Mouse (Mus musculus): ENCODE data around the gene Hpcal1. TPM values are rescaled to one million over a fixed set of nuclear protein-coding genes. Genes with fewer than 3 reads are reported as not detected.

The Hpcal1 gene
- polyA plus RNA-seq, 1 experiment from 2014 or later = 25.4 TPM

DNA sequence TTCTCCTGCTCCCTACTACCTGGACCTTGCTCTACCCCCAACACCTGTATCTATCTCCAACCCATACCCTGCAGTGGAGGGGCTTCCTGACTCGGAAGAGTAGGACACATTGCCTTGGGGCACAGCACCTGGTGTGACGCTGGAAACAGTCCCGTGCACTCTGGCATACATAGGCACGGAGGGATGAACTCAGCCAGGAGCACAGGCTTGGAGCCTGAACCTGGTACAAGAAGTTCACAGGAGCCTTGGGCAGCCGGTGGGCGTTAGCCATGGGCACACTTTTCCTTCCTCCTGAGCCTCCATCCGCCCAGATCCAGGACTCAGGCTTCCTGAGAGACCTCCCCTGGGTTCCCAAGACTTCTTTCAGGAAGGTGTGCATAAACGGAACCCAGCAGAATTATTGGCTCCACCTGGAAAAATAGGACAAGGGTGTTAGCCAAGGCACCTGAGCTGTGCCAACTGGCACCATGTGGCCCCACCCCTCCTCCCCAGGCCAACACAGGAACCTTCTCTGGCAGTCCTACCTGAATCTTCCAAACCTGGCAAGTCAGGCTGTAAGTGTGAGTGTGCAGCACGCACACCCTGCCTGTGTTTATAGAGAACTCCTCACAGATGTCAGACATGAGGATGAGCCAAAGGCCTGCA is 26.5 kb upstream of the Hpcal1 start:
- 82% methylated on average over 9 of the region's 9 CpGs for WGBS
- DNase-seq (ENCODE audit: low spot score) = no peak

DNA sequence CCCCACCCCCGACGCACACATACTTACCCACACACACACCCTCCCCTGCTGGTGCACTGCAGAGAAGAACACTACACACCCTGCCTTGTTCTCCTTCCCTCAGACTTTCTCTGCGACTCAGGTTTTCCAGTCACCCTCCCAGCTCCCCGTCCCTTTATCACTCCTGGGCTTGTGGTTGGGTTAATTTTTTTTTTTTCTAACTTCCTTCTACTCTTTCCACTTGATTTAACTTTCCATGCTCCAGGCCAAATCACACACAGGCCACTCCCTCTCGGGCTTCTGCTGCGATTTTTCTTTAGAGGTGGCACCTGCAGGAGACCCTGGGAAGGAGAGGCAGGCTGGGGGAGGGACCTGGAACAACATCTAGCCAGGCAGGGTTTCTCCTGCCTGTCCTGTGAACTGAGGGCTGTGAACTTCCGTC is 24.7 kb upstream of the Hpcal1 start:
- H3K36me3 ChIP-seq = no peaks in the 10 kb centered on the region
- H3K9me3 ChIP-seq = no peaks in the 10 kb centered on the region
- 53% methylated on average over 7 of the region's 7 CpGs for WGBS
- no peak overlapping the region for H3K27ac ChIP-seq
- DNase-seq (ENCODE audit: low spot score) = no peak
- H3K4me1 ChIP-seq = 0 out of 2 replicates have a peak, but pooled peaks cover 6% of the 10 kb centered on the region
- H3K4me3 ChIP-seq = no peak overlapping the region
- no peaks in the 10 kb centered on the region for H3K27me3 ChIP-seq (ENCODE audit: insufficient read depth, poor library complexity, severe bottlenecking)

More for the DNA sequence above, 26.5 kb upstream of the Hpcal1 start:
- Histone ChIP-seq H3K27ac (no peak overlapping the region), H3K9me3 (no peaks in the 10 kb centered on the region), H3K4me1 (0 out of 2 replicates have a peak, but pooled peaks cover 6% of the 10 kb centered on the region), H3K27me3 (ENCODE audit: insufficient read depth, poor library complexity, severe bottlenecking) (no peaks in the 10 kb centered on the region), H3K4me3 (no peak overlapping the region), H3K36me3 (no peaks in the 10 kb centered on the region)

DNA sequence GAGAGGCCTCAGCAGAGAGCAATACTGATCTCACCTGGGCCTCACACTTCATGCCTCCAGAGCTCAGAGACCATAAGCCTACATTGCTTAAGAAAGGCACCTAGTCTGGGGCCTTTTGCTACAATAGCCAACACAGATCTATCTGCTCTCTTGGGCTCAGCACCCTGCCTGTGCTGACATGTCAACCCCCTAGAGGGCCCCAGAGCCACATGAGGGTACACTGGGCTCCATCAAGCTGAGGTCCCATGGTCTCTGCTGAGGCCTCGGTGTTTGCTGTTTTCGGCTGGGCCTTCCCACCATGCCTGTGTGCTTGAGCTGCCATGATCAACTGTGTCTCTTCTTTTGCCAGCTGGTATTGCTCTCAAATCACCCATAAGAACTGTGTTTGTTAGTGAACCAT is 24.0 kb upstream of the Hpcal1 start:
- Histone ChIP-seq H3K27me3 (ENCODE audit: insufficient read depth, poor library complexity, severe bottlenecking) (no peaks in the 10 kb centered on the region), H3K27ac (no peak overlapping the region), H3K36me3 (no peaks in the 10 kb centered on the region), H3K9me3 (no peaks in the 10 kb centered on the region), H3K4me1 (0 out of 2 replicates have a peak, but pooled peaks cover 3% of the 10 kb centered on the region), H3K4me3 (no peak overlapping the region)
- DNase-seq (ENCODE audit: low spot score) = no peak
- WGBS = 78% methylated on average over 2 of the region's 2 CpGs

DNA sequence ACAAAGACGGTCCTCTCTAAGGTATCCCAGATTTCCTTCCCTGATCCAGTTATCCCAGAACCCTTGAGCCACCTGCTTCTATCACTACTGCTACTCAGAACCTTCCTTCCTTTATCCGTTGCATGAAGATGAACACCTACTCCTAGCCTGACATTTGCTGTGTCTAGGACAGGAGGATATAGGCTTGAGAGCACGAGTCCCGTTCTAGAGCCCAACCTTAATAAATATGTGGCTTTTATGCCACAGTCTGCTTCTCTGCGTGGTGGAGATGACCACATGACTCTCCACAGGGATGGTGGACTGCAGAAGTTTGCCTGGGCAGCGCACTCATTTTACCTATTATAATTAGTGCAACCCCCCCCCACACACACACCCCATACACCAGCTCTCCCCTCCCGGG is 16.9 kb upstream of the Hpcal1 start:
- WGBS = 56% methylated on average over 7 of the region's 7 CpGs
- DNase-seq (ENCODE audit: low spot score) = no peak

DNA sequence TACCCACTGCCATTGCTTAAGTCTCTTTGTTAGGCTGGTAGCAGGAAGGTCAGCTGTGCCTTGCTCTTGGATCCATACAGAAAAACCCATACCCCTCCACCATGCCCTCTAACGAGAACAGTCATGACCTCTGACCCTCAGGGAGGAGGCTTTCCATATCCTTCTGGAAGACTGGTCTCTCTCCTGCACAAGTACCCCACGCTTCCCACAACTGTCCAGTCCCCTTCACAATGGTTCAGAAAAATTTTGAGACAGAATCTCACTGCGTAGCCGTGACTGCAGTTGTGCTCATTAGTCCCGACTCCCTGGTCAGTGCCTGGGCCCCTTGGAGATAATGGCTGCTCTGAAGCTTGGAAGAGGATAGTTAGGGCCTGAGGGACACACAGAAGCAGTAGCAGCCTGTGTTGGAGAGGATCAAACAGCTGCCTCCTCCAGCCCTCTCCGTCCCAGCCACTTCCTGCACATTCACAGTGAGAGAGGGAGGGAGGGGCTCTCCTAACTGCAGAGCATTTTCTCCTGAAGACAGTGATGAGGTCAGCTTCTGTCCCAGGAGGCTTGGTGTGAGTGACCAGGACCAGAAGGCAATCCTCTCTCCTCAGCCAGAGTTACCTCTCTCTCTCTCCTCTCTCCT is 16.4 kb upstream of the Hpcal1 start:
- Histone ChIP-seq H3K27me3 (ENCODE audit: insufficient read depth, poor library complexity, severe bottlenecking) (no peaks in the 10 kb centered on the region), H3K36me3 (no peaks in the 10 kb centered on the region), H3K4me3 (no peak overlapping the region), H3K9me3 (no peaks in the 10 kb centered on the region), H3K27ac (no peak overlapping the region; the same call in 1 of the 2 replicates), H3K4me1 (peaks cover 13% of the 10 kb centered on the region)
- WGBS = 41% methylated on average over 6 of the region's 6 CpGs
- DNase-seq (ENCODE audit: low spot score) = no peak

More for the DNA sequence above, 16.9 kb upstream of the Hpcal1 start:
- H3K4me3 ChIP-seq = no peak overlapping the region
- no peaks in the 10 kb centered on the region for H3K9me3 ChIP-seq
- H3K27ac ChIP-seq = no peak overlapping the region
- H3K27me3 ChIP-seq (ENCODE audit: insufficient read depth, poor library complexity, severe bottlenecking) = no peaks in the 10 kb centered on the region
- H3K36me3 ChIP-seq = no peaks in the 10 kb centered on the region
- H3K4me1 ChIP-seq = peaks cover 13% of the 10 kb centered on the region

DNA sequence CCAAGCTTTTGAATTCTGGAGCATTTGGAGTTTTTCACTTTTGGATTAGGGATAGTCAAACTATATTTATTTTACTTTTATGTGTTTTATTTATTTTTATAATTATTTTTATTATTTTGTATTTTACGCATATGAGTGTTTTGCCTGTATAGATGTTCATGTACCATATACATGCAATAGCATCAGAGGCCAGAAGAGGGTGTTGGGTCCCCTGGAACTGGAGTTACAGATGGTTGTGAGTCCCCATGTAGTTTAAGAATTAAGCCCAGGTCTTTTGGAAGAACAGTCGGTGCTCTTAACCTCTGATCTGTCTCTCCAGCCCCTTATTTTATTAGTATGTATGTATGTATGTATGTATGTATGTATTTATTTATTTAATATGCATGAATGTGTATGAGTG is 12.9 kb upstream of the Hpcal1 start:
- no peak for DNase-seq (ENCODE audit: low spot score)

DNA sequence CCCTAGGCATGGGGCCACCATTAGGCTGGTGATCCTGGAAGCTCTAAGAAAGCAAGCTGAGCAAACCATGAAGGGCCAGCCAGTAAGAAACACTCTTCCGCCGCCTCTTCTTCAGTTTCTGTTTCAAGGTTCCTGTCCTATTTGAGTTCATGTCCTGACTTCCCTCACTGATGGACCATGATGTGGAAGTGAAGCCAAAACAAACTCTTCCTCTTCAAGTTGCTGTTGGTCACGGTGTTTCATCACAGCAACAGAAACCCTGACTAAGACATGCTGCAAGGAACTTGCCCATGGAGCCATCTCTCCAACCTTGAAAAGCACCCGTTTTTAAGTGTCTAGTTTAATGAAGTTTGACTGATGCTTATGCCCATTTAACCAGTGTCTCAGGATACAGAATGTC is 11.1 kb upstream of the Hpcal1 start:
- Histone ChIP-seq H3K27ac (no peak overlapping the region), H3K27me3 (ENCODE audit: insufficient read depth, poor library complexity, severe bottlenecking) (no peaks in the 10 kb centered on the region), H3K9me3 (no peaks in the 10 kb centered on the region), H3K36me3 (no peaks in the 10 kb centered on the region), H3K4me3 (no peak overlapping the region), H3K4me1 (peaks cover 2% of the 10 kb centered on the region; the same call in 1 of the 2 replicates)
- WGBS = 89% methylated on average over 4 of the region's 4 CpGs
- no peak for DNase-seq (ENCODE audit: low spot score)

More for the DNA sequence above, 12.9 kb upstream of the Hpcal1 start:
- no peak overlapping the region for H3K4me3 ChIP-seq
- no peaks in the 10 kb centered on the region for H3K27me3 ChIP-seq (ENCODE audit: insufficient read depth, poor library complexity, severe bottlenecking)
- WGBS = 75% methylated on average over 2 of the region's 2 CpGs
- no peaks in the 10 kb centered on the region for H3K36me3 ChIP-seq
- H3K27ac ChIP-seq = no peak overlapping the region
- H3K4me1 ChIP-seq = peaks cover 13% of the 10 kb centered on the region
- no peaks in the 10 kb centered on the region for H3K9me3 ChIP-seq

DNA sequence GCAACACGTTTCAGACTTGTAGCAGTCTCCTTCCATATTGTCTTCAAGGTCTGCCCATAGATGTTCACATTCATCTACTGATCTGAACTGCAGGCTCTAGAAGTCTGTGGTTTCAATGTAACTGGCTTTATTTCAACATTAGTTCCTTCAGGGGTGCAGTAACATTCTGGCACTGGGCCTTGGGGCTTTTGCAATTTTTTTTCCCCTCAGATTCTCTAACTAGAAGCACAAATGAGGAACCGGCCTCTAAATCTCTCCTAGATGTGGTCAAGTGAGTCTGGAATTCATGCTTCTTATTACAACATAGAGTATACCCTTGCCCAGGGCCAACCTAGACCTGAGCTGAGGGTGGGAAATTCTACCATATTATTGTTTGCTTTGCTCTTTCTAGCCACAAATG is 8.5 kb upstream of the Hpcal1 start:
- Histone ChIP-seq H3K4me1 (no peaks in the 10 kb centered on the region), H3K27ac (no peak overlapping the region), H3K36me3 (no peaks in the 10 kb centered on the region), H3K9me3 (no peaks in the 10 kb centered on the region), H3K4me3 (no peak overlapping the region), H3K27me3 (ENCODE audit: insufficient read depth, poor library complexity, severe bottlenecking) (no peaks in the 10 kb centered on the region)
- 83% methylated on average over 2 of the region's 2 CpGs for WGBS
- DNase-seq (ENCODE audit: low spot score) = no peak

DNA sequence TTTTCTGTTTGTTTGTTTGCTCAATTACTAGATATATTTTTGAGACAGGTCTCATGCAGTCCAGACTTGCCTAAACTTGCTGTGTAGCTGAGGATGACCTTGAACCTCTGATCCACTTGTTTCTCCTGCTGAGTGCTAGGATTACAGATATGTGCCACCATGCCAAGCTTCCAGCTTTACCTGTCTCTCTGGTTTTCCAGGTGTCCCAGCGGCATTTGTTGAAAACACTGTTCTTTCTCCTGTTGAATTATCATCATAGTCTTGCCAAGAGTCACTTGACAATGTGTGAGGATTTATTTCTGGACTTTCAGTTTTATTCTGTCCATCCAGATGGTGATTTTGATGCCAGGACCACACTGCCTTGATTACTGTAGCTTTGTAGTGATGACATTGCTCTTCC is 6.3 kb upstream of the Hpcal1 start:
- Histone ChIP-seq H3K9me3 (no peaks in the 10 kb centered on the region), H3K4me1 (no peaks in the 10 kb centered on the region), H3K27ac (no peak overlapping the region), H3K27me3 (ENCODE audit: insufficient read depth, poor library complexity, severe bottlenecking) (no peaks in the 10 kb centered on the region), H3K36me3 (no peaks in the 10 kb centered on the region), H3K4me3 (no peak overlapping the region)
- WGBS = 77% methylated on average over 1 of the region's 1 CpGs
- DNase-seq (ENCODE audit: low spot score) = no peak

DNA sequence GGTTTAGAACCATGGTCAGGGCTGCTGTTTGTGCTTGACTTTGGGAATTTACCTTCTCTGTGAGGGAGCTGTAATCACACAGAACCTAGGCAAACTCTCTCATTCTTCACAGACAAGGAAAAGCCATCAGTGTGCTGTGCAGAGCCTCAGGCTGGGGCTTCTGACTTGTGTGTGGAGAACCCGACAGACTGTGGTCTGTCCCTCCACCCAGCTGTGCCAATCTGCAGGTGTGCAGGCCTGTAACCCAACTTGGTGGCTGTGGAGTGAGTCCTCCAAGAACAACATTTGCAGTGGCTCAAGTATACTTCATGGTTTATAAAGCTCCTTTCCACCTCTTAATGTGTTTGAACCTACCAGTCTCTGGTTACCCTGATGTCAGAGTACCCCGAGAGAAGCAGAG is 4.5 kb upstream of the Hpcal1 start:
- Histone ChIP-seq H3K27ac (no peak overlapping the region), H3K36me3 (no peaks in the 10 kb centered on the region), H3K4me3 (no peak overlapping the region), H3K9me3 (no peaks in the 10 kb centered on the region), H3K27me3 (ENCODE audit: insufficient read depth, poor library complexity, severe bottlenecking) (no peaks in the 10 kb centered on the region), H3K4me1 (peaks cover 11% of the 10 kb centered on the region; the same call in 1 of the 2 replicates)
- DNase-seq (ENCODE audit: low spot score) = no peak
- 81% methylated on average over 2 of the region's 2 CpGs for WGBS

DNA sequence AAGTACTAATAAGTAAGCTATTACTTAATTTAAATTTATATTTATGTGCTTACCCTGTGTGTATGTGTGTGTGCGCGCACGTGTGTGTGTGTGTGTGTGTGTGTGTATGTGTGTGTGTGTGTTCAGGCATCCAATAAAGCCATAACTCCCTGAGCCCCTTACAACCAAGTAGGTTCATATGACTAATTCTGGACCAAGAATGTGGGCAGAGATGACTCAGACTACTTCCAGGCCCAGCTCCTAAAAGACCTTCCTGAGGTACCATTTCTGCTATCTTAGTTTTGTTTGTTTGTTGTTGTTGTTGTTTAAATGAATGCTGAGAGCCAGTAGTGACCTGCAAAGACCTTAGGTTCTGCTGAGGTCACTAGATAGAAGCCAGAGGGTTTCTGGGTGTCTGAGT is 1.7 kb upstream of the Hpcal1 start:
- no peaks in the 10 kb centered on the region for H3K36me3 ChIP-seq
- DNase-seq (ENCODE audit: low spot score) = no peak
- no peak overlapping the region for H3K4me3 ChIP-seq
- 88% methylated on average over 3 of the region's 3 CpGs for WGBS
- peaks cover 21% of the 10 kb centered on the region for H3K4me1 ChIP-seq
- no peak overlapping the region for H3K27ac ChIP-seq
- H3K9me3 ChIP-seq = no peaks in the 10 kb centered on the region
- H3K27me3 ChIP-seq (ENCODE audit: insufficient read depth, poor library complexity, severe bottlenecking) = 0 out of 2 replicates have a peak, but pooled peaks cover 7% of the 10 kb centered on the region

DNA sequence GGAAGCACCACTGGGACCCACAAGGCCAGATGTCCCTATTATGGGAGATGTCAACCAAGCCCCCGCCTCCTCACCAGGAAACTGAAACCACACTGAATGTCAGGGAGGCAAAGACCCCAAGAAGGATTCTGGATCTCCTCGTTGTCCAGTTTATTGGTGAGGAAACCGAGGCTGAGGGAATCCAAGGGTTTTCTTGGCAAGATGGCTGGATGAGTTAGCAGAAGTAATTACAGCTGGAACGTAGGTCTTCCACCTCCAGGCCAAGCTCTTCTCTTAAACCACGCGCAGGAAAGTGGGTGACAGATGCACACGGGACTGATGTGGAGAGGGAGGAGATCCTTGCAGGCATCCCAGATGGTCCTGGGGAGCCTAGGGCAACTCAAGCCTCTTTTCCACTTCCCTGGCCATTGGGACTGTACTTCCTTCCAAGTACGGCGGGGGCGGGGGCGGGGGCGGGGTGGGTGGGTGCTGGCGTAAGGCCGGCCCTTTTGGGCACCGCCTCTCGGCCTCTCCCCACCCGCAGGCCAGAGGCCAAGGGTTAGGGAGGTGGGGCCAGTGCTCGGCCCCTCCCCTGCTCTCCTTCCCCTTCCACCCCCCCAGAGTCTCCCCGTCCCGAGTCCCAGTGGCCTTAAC is 609 bp upstream of the Hpcal1 start:
- H3K4me1 ChIP-seq = peaks cover 29% of the 10 kb centered on the region
- DNase-seq (ENCODE audit: low spot score) = no peak
- H3K9me3 ChIP-seq = no peaks in the 10 kb centered on the region
- 10% methylated on average over 20 of the region's 20 CpGs for WGBS
- H3K36me3 ChIP-seq = no peaks in the 10 kb centered on the region
- peak overlapping the region; percentile 77 for H3K4me3 ChIP-seq
- peak overlapping the region; percentile 87 for H3K27ac ChIP-seq
- 0 out of 2 replicates have a peak, but pooled peaks cover 7% of the 10 kb centered on the region for H3K27me3 ChIP-seq (ENCODE audit: insufficient read depth, poor library complexity, severe bottlenecking)

DNA sequence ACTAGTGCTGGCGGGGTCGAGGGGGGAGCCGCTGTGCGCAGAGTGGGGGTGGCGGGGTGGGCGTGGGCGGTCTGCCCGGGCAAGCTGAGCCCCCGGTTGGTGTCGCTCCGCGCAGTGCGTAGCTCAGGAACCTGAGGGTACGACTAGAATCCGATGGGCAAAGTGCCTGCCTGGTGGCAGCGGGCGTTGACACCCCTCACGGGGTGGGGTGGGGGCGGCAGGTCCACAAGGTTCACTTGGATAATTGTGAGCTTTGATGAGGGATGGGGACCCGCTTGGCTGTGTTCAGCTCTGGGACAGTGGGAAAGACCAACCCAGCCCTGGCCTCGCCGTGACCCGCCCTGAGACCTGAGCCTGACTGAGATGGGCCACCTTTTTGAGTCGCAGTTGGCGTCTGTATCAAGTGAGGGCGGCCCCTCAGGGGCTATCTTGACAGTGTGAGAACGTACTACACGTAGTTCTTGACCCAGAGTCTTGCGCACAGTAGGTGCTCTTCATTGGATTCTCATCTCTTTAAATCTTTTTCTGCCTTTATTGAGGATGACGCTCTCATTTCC is 742 bp downstream of the Hpcal1 start:
- DNase-seq (ENCODE audit: low spot score) = no peak
- Histone ChIP-seq H3K27ac (peak overlapping the region; percentile 87), H3K4me1 (peaks cover 34% of the 10 kb centered on the region), H3K27me3 (ENCODE audit: insufficient read depth, poor library complexity, severe bottlenecking) (0 out of 2 replicates have a peak, but pooled peaks cover 7% of the 10 kb centered on the region), H3K36me3 (no peaks in the 10 kb centered on the region), H3K4me3 (peak overlapping the region; percentile 77), H3K9me3 (no peaks in the 10 kb centered on the region)
- under 1% methylated on average over 30 of the region's 30 CpGs for WGBS
